ENCODE assay signal across 9 mouse cellular contexts in the genomic region with DNA sequence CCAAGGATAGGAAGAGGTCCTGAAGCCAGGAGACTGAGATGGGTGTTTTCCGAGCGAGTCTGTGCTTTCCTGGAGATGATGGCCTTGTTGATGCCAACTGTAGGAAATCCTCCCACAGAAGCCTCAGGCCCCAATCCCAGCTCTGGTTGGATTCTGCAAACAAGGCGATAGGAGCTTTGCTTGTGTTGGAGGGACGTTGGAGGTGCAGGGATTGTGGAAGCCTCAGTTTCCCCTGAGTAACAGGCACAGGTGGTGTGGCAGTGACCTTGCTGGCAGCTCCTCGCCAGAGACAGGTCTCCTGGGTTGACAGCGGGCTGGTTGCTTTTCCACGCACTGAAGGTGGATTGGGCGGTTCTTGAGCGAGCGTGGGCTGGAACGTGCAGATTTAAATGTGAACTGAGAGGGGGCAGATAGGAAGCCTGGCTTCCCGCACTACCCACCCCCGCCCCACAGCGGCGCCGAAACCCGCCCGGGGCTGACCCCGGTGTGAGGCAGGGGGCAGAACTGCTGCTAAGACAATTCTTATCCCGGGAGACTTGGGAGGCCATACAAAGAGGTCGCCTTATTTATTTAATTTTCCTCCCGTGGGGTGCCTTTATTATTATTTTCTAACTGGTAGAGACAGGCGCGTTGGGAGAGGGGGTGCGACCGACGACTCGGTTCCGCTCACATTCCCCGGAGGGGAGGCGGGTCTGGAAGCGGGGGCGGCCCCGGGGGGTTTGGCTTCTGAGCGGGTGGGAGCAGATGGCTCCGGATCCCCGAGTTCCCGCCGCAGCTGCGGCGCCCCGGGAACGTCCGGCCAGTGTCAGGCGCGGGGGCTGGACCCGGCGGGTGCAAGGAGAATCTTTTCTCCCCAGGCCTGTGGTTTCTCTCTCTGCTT. TPM values are rescaled to one million over a fixed set of nuclear protein-coding genes. Genes with fewer than 3 reads are reported as not detected.
DNase-seq lines count a peak whose midpoint lies in the region; ATAC-seq and TF ChIP-seq lines count a peak whose summit lies in the region.
"Had no signal": no experiment of that assay in that cellular context is flagged by ENCODE, and none has a peak within 500 bp of the region (broad histone marks: within the 10 kb centered on the region; RNA-seq: fewer than 3 reads in every experiment).

No protein-coding gene starts in this region.

- no peak overlapping the region for H3K9ac ChIP-seq in heart, embryonic 11.5 days (ENCODE audit: low read depth, low read length)
- no peak overlapping the region for H3K9ac ChIP-seq in limb, embryonic 11.5 days (ENCODE audit: low read length)

- 2% methylated on average over 48 of the region's 48 CpGs for WGBS in heart, embryonic 11.5 days (ENCODE audit: insufficient replicate concordance)
- 1% methylated on average over 48 of the region's 48 CpGs for WGBS in limb, embryonic 11.5 days
- WGBS in olfactory bulb, adult 2 months: 3% methylated on average over 48 of the region's 48 CpGs

- H3K4me2 ChIP-seq in heart, embryonic 11.5 days: peak overlapping the region; percentile 56
- H3K4me2 ChIP-seq in limb, embryonic 11.5 days (ENCODE audit: low read depth, severe bottlenecking): peak overlapping the region; percentile 27; the same call in 1 of the 2 replicates

- peak; percentile 61 for DNase-seq in layer of hippocampus, adult 11-12 months (ENCODE audit: low spot score)
- DNase-seq in layer of hippocampus, adult 8-10 months (ENCODE audit: low spot score in 2 of 2): no peak
- peak; percentile 80 for DNase-seq in cerebellum, adult 9-11 months
- DNase-seq in limb, embryonic 11.5 days (ENCODE audit: low spot score): no peak
- no peak for DNase-seq in B cell, adult 2 months

- 0 out of 2 replicates have a peak, but pooled peaks have one; percentile 38 for TF ChIP-seq POLR2A in olfactory bulb, adult 2 months (IDR thresholded peaks at IDR 0.05; ENCODE audit: insufficient read depth, low read depth, low read length)

- H3K4me3 ChIP-seq in heart, embryonic 11.5 days (ENCODE audit: low read depth, low read length): peak overlapping the region; percentile 33
- no peak overlapping the region; the same call in 1 of the 2 replicates for H3K4me3 ChIP-seq in limb, embryonic 11.5 days (ENCODE audit: low read depth, low read length)
- H3K4me3 ChIP-seq in olfactory bulb, adult 2 months (ENCODE audit: insufficient read depth, low read depth, low read length): peak overlapping the region; percentile 89

- H3K36me3 ChIP-seq in heart, embryonic 11.5 days (ENCODE audit: control insufficient read depth, insufficient read depth, low read length): no peaks in the 10 kb centered on the region
- H3K36me3 ChIP-seq in limb, embryonic 11.5 days (ENCODE audit: control insufficient read depth, insufficient read depth, low read length): no peaks in the 10 kb centered on the region

- no peak overlapping the region for H3K27ac ChIP-seq in heart, embryonic 11.5 days (ENCODE audit: low read depth, low read length)
- H3K27ac ChIP-seq in limb, embryonic 11.5 days (replicated peaks; ENCODE audit: low read depth, low read length): no peak overlapping the region
- peak overlapping the region; percentile 97 for H3K27ac ChIP-seq in olfactory bulb, adult 2 months (ENCODE audit: insufficient read depth, low read depth, low read length)

- ATAC-seq in heart, embryonic 11.5 days (replicated peaks; ENCODE audit: insufficient number of reproducible peaks, low FRiP score, low TSS enrichment): no peak
- ATAC-seq in limb, embryonic 11.5 days (ENCODE audit: insufficient number of reproducible peaks, low FRiP score, low TSS enrichment, low read depth): no peak
- ATAC-seq in inflammation-experienced regulatory T-cells, adult 6 months: no peak
- ATAC-seq: Patski had no signal

- peaks cover 12% of the 10 kb centered on the region for H3K4me1 ChIP-seq in heart, embryonic 11.5 days (ENCODE audit: control insufficient read depth, insufficient read depth, low read length)
- H3K4me1 ChIP-seq in limb, embryonic 11.5 days (ENCODE audit: control insufficient read depth, insufficient read depth, low read length): peaks cover 26% of the 10 kb centered on the region
- peaks cover 41% of the 10 kb centered on the region for H3K4me1 ChIP-seq in olfactory bulb, adult 2 months (ENCODE audit: control insufficient read depth, insufficient read depth, low read length)

- no peak for TF ChIP-seq CTCF in olfactory bulb, adult 2 months (IDR thresholded peaks at IDR 0.05; ENCODE audit: insufficient read depth, low read depth, low read length)

- H3K9me3 ChIP-seq in heart, embryonic 11.5 days (replicated peaks; ENCODE audit: control insufficient read depth, low read length): no peaks in the 10 kb centered on the region
- 0 out of 2 replicates have a peak, but pooled peaks cover 3% of the 10 kb centered on the region for H3K9me3 ChIP-seq in limb, embryonic 11.5 days (ENCODE audit: control insufficient read depth, low read length)

- peaks cover 86% of the 10 kb centered on the region for H3K27me3 ChIP-seq in heart, embryonic 11.5 days (ENCODE audit: control insufficient read depth, insufficient read depth, low read length)
- peaks cover 78% of the 10 kb centered on the region for H3K27me3 ChIP-seq in limb, embryonic 11.5 days (ENCODE audit: control insufficient read depth, insufficient read depth, low read length)

RNA-seq across cellular contexts. Expression of a gene that starts 6.1 kb away (rescaled TPM):
- 100 to 1,000 TPM; 657 to 727 (median 692) TPM for total RNA-seq in layer of hippocampus, adult 8-10 months (2022)
- 0.42 and 0.63 TPM in 2 replicates for polyA plus RNA-seq in heart, embryonic 11.5 days (2014; fragmentation: Nextera tagmentation; extraction: Ambion mirVana)
- 0.05 and 0.06 TPM in 2 replicates for polyA plus RNA-seq in limb, embryonic 11.5 days (2014; fragmentation: Nextera tagmentation; extraction: Ambion mirVana)
- polyA plus RNA-seq in olfactory bulb, adult 2 months (2012; ENCODE audit: insufficient read depth, insufficient read length, low replicate concordance, missing spikeins): 219 TPM in 1 of 2 replicates, not detected in the other
- 10 to 100 TPM; 25.9 to 32.1 (median 31.2) TPM for polyA plus RNA-seq in inflammation-experienced regulatory T-cells, adult 6 months (2017; shearing (Covaris generic))

RNA-seq across cellular contexts. Expression of a gene that starts 11.1 kb away (rescaled TPM):
- total RNA-seq in layer of hippocampus, adult 8-10 months (2022): 10 to 100 TPM; 62.9 to 68.4 (median 66.1) TPM
- polyA plus RNA-seq in heart, embryonic 11.5 days (2014; fragmentation: Nextera tagmentation; extraction: Ambion mirVana): 106 and 115 TPM in 2 replicates
- polyA plus RNA-seq in limb, embryonic 11.5 days (2014; fragmentation: Nextera tagmentation; extraction: Ambion mirVana): 123 and 134 TPM in 2 replicates
- polyA plus RNA-seq in olfactory bulb, adult 2 months (2012; ENCODE audit: insufficient read depth, insufficient read length, low replicate concordance, missing spikeins): not detected in 2 replicates
- 100 to 1,000 TPM in 2 of 3 experiments, 10 to 100 TPM in 1; 97.8 to 134 (median 127) TPM for polyA plus RNA-seq in inflammation-experienced regulatory T-cells, adult 6 months (2017; shearing (Covaris generic))

RNA-seq across cellular contexts. Expression of a gene that starts 17.8 kb away (rescaled TPM):
- 10 to 100 TPM; 84.1 to 95.2 (median 91.1) TPM for total RNA-seq in layer of hippocampus, adult 8-10 months (2022)
- polyA plus RNA-seq in heart, embryonic 11.5 days (2014; fragmentation: Nextera tagmentation; extraction: Ambion mirVana): 1,419 and 1,452 TPM in 2 replicates
- 2,988 and 3,194 TPM in 2 replicates for polyA plus RNA-seq in limb, embryonic 11.5 days (2014; fragmentation: Nextera tagmentation; extraction: Ambion mirVana)
- polyA plus RNA-seq in olfactory bulb, adult 2 months (2012; ENCODE audit: insufficient read depth, insufficient read length, low replicate concordance, missing spikeins): not detected in 2 replicates
- polyA plus RNA-seq in inflammation-experienced regulatory T-cells, adult 6 months (2017; shearing (Covaris generic)): 100 to 1,000 TPM; 284 to 347 (median 295) TPM

RNA-seq across cellular contexts. Expression of a gene that starts 21.2 kb away (rescaled TPM):
- total RNA-seq in layer of hippocampus, adult 8-10 months (2022): 10 to 100 TPM; 14.8 to 21.9 (median 20.4) TPM
- 0.21 and 0.39 TPM in 2 replicates for polyA plus RNA-seq in heart, embryonic 11.5 days (2014; fragmentation: Nextera tagmentation; extraction: Ambion mirVana)
- 1.2 and 1.6 TPM in 2 replicates for polyA plus RNA-seq in limb, embryonic 11.5 days (2014; fragmentation: Nextera tagmentation; extraction: Ambion mirVana)
- not detected in 2 replicates for polyA plus RNA-seq in olfactory bulb, adult 2 months (2012; ENCODE audit: insufficient read depth, insufficient read length, low replicate concordance, missing spikeins)
- under 1 TPM; 0.35 to 0.84 (median 0.72) TPM for polyA plus RNA-seq in inflammation-experienced regulatory T-cells, adult 6 months (2017; shearing (Covaris generic))

RNA-seq across cellular contexts. Expression of a gene that starts 33.1 kb away (rescaled TPM):
- 1 to 10 TPM in 1 of 4 experiments, under 1 TPM in 3; 0.14 to 1.1 (median 0.48) TPM for total RNA-seq in layer of hippocampus, adult 8-10 months (2022)
- 0.11 and 0.13 TPM in 2 replicates for polyA plus RNA-seq in heart, embryonic 11.5 days (2014; fragmentation: Nextera tagmentation; extraction: Ambion mirVana)
- polyA plus RNA-seq in limb, embryonic 11.5 days (2014; fragmentation: Nextera tagmentation; extraction: Ambion mirVana): not detected in 2 replicates
- not detected in 2 replicates for polyA plus RNA-seq in olfactory bulb, adult 2 months (2012; ENCODE audit: insufficient read depth, insufficient read length, low replicate concordance, missing spikeins)
- polyA plus RNA-seq in inflammation-experienced regulatory T-cells, adult 6 months (2017; shearing (Covaris generic)): not detected

Comparison
In these comparisons a context has a peak if more than half of its experiments do, and no peak if none do; other contexts are left out.
1. DNase-seq: peak in layer of hippocampus, adult 11-12 months (single experiment) and cerebellum, adult 9-11 months (single experiment); none in layer of hippocampus, adult 8-10 months (0 of 2), limb, embryonic 11.5 days (single experiment) and B cell, adult 2 months (0 of 2).
2. RNA of a gene that starts 6.1 kb away (polyA plus RNA-seq): 219 TPM in olfactory bulb, adult 2 months and 25.9 to 32.1 TPM in inflammation-experienced regulatory T-cells, adult 6 months; 0.42 to 0.63 TPM in heart, embryonic 11.5 days and 0.05 to 0.06 TPM in limb, embryonic 11.5 days; every median in the first group is over 10 times any median in the second.